Mouse (Mus musculus): ENCODE data around the gene Gm14412.

- TF ChIP-seq POLR2A (IDR thresholded peaks at IDR 0.05; ENCODE audit: control insufficient read depth, extremely low read depth, insufficient read depth, low read length, poor library complexity) (no peak), CTCF (IDR thresholded peaks at IDR 0.05; ENCODE audit: borderline replicate concordance, control insufficient read depth, extremely low read depth, insufficient read depth, low read length, poor library complexity) (no peak)
Observed at GRCm38 (mm10) chr2:177318996-177319395, 5.1 kb downstream of the Gm14412 start.
